Mouse (Mus musculus) liver, embryonic 13.5 days (tissue): Measurements from ENCODE around the gene Tulp4. TPM values are rescaled to one million over a fixed set of nuclear protein-coding genes. Genes with fewer than 3 reads are reported as not detected.
"Not testable (repeated sequence)": the region's sequence is repeated elsewhere in the genome, so short reads cannot be mapped to it uniquely, and the experiment has no call there.

Experiments used
- ATAC-seq: fragments of 200-750 bp; cut with Nextera tagmentation; 2 replicates; pipeline ENCODE4 v1.8.0; 2017; ENCODE audit warnings: low read depth, mild to moderate bottlenecking, moderate number of reproducible peaks, moderate library complexity
- DNase-seq: peaks from one replicate; pipeline ENCODE4 v3.0.0; 2022
- H3K27ac ChIP-seq: fragments of 300-500 bp; sonication (generic); 2 replicates; pipeline ENCODE4 v1.5.1; 2015; ENCODE audit warnings: moderate library complexity, mild to moderate bottlenecking, inconsistent platforms
- H3K27me3 ChIP-seq: fragments of 300-500 bp; sonication (generic); 2 replicates; pipeline ENCODE4 v1.6.1; 2015; ENCODE audit warnings: mild to moderate bottlenecking, inconsistent platforms
- H3K36me3 ChIP-seq: fragments of 300-500 bp; sonication (generic); 2 replicates; pipeline ENCODE4 v1.6.1; 2015; ENCODE audit warnings: mild to moderate bottlenecking, inconsistent platforms
- H3K4me1 ChIP-seq: fragments of 300-500 bp; sonication (generic); replicated peaks from 2 replicates; pipeline ENCODE4 v1.6.1; 2015; ENCODE audit warnings: inconsistent platforms
- H3K4me2 ChIP-seq: fragments of 300-500 bp; sonication (generic); 2 replicates; pipeline ENCODE4 v1.6.1; 2015; ENCODE audit warnings: inconsistent platforms, mild to moderate bottlenecking, moderate library complexity
- H3K4me3 ChIP-seq: fragments of 300-500 bp; sonication (generic); replicated peaks from 2 replicates; pipeline ENCODE4 v1.5.1; 2015; ENCODE audit warnings: mild to moderate bottlenecking, inconsistent platforms
- H3K9ac ChIP-seq: fragments of 300-500 bp; sonication (generic); 2 replicates; pipeline ENCODE4 v1.6.1; 2015; ENCODE audit warnings: mild to moderate bottlenecking, inconsistent platforms
- H3K9me3 ChIP-seq: fragments of 300-500 bp; sonication (generic); replicated peaks from 2 replicates; pipeline ENCODE4 v1.6.1; 2016; ENCODE audit warnings: inconsistent platforms
- WGBS: fragments of 180-500 bp; shearing (Covaris S2); methylation state at CpG from one replicate; pipeline ENCODE4 v1.1.7; 2015; ENCODE audit not compliant: insufficient replicate concordance; 5-methylcytosine and 5-hydroxymethylcytosine counted together
- microRNA-seq: library from miRNA; unstranded; fragments of <30 nt; microRNA quantifications from one replicate; pipeline ENCODE4, GENCODE M21; 2016
- polyA plus RNA-seq: library from polyadenylated mRNA; unstranded; fragments of >200 nt; fragmentation: Nextera tagmentation; extraction: Ambion mirVana; gene quantifications from 2 replicates; pipeline ENCODE4 v1.2.1, GENCODE M21; 2015

The Tulp4 gene
- polyA plus RNA-seq, 1 experiment from 2014 or later, result 40.1 TPM

GRCm38 (mm10) chr17:6280513-6280912 is 174.3 kb downstream of the Tulp4 start:
- H3K27me3 ChIP-seq, ATAC-seq: not testable (repeated sequence)
- WGBS, result 77% methylated on average over 16 of the region's 19 CpGs

GRCm38 (mm10) chr17:6283137-6283536 is 176.9 kb downstream of the Tulp4 start:
- not testable (repeated sequence) for H3K4me1 ChIP-seq, H3K36me3 ChIP-seq, H3K9ac ChIP-seq, H3K4me3 ChIP-seq, H3K27ac ChIP-seq, DNase-seq, ATAC-seq, H3K4me2 ChIP-seq, H3K27me3 ChIP-seq, H3K9me3 ChIP-seq
- WGBS, result 86% methylated on average over 8 of the region's 10 CpGs

More at GRCm38 (mm10) chr17:6280513-6280912, 174.3 kb downstream of the Tulp4 start:
- DNase-seq, H3K4me3 ChIP-seq, H3K36me3 ChIP-seq, H3K4me2 ChIP-seq, H3K27ac ChIP-seq, H3K9ac ChIP-seq, H3K4me1 ChIP-seq, H3K9me3 ChIP-seq: not testable (repeated sequence)

GRCm38 (mm10) chr17:6286169-6286568 is 179.9 kb downstream of the Tulp4 start:
- H3K9me3 ChIP-seq, ATAC-seq, H3K27ac ChIP-seq, H3K36me3 ChIP-seq, H3K27me3 ChIP-seq, H3K4me2 ChIP-seq, H3K9ac ChIP-seq, H3K4me3 ChIP-seq, DNase-seq, H3K4me1 ChIP-seq: not testable (repeated sequence)
- 78% methylated on average over 5 of the region's 5 CpGs for WGBS

DNA sequence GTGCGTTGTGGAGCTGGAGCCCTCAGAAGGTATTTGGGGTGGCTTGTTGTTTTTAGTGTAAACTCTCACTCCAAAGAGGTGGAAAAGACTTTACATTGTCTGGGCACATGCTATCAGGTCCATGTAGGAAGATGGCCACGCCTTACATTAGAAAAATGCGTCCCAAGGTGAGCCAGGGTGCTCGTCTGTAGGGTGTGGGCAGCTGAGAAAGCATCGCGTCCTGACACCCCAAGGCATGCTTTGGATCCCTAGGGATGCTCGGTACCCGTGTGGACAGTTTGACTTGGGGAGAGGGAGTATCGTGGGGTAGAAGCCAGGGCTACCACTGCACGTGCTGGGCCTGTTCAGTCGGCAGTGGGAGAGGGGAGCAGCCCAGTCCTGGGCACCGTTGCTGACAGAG is 182.8 kb downstream of the Tulp4 start:
- not testable (repeated sequence) for H3K27ac ChIP-seq, H3K4me1 ChIP-seq, H3K9ac ChIP-seq, H3K36me3 ChIP-seq, H3K4me2 ChIP-seq, DNase-seq, H3K27me3 ChIP-seq, H3K4me3 ChIP-seq, H3K9me3 ChIP-seq, ATAC-seq
- 78% methylated on average over 12 of the region's 12 CpGs for WGBS

DNA sequence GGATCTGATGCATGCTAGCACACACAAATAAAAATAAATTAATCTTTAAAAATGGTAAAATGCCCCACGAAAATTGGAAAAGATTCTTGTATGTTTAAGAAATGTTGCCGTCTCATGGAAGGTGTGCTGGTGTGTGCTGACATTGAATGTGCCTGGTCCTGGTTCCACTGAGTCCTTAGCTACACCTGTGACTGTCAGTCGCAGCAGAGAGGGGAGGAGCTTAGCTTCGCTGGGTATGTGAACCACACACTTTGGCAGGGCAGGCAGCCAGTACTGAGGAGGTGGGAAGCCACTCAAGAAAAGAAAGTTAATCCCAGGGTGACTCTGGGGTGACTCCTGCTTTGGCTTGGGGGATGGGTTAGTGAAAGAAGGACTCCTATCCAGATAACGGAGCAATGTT is 187.6 kb downstream of the Tulp4 start:
- not testable (repeated sequence) for ATAC-seq, H3K9me3 ChIP-seq

DNA sequence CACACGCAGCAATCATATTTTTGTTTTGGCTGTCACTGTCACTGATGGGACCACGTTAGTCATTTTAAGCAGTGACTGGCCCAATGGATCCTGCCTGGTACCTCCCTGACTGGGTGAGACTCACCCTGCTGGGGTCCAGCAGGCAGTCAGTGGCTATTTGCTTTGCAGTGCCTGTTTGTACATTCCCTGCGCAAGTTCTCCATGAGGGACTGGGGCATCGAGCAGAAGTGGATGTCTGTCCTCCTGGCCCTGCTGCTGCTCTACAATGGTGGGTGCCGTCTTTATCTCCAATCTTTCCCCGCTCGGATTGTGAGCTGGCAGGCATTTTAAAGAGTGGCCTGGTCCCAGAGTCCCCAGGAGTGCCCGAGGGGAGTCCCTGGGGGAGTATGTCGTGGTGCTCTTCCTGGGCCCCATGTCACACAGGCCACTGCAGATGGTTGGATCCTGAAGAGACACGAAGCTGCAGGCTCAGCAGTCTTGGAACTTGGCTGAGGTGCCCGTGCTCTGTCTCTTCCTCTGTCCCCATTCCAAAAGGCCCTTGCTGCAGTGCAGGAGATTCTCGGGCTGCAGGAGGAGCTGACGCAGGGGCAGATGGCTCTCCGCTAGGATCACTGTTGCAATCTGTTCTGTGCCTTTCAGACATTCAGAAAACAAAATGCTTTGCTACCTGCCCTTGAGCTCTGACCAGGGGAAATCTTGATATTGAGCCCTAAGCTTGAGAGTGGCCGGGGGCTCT is 191.0 kb downstream of the Tulp4 start:
- ATAC-seq, H3K4me1 ChIP-seq, H3K9me3 ChIP-seq, H3K27me3 ChIP-seq, H3K4me2 ChIP-seq, H3K27ac ChIP-seq, H3K36me3 ChIP-seq, DNase-seq, H3K9ac ChIP-seq, H3K4me3 ChIP-seq: not testable (repeated sequence)
- WGBS, result 78% methylated on average over 9 of the region's 15 CpGs

More for the DNA sequence above, 187.6 kb downstream of the Tulp4 start:
- not testable (repeated sequence) for H3K4me1 ChIP-seq, H3K36me3 ChIP-seq, H3K4me3 ChIP-seq, DNase-seq, H3K4me2 ChIP-seq, H3K27ac ChIP-seq, H3K9ac ChIP-seq, H3K27me3 ChIP-seq
- WGBS, result no CpG with 5 or more reads among the region's 5 CpGs

- not testable (repeated sequence) for H3K36me3 ChIP-seq, H3K9ac ChIP-seq, H3K4me2 ChIP-seq, H3K27ac ChIP-seq, H3K27me3 ChIP-seq, DNase-seq, H3K4me3 ChIP-seq, H3K9me3 ChIP-seq, H3K4me1 ChIP-seq
- WGBS, result 68% methylated on average over 5 of the region's 12 CpGs
- peak; percentile 68 for ATAC-seq
Observed at GRCm38 (mm10) chr17:6300190-6300863, 194.1 kb downstream of the Tulp4 start.

Small RNA genes within 50 kb of the gene (microRNA-seq; reads per million reads assigned to microRNA genes)
- not detected for gene Gm22774

Other genes starting within 250 kb of the Tulp4 start
- 1.0 and 1.3 TPM in 2 replicates for gene Synj2, start 165.2 kb upstream of the Tulp4 start, polyA plus RNA-seq
- 1.4 and 1.6 TPM in 2 replicates for gene Serac1, start 26.7 kb upstream of the Tulp4 start, polyA plus RNA-seq
- gene Gtf2h5, start 26.7 kb upstream of the Tulp4 start, polyA plus RNA-seq, result 106 and 111 TPM in 2 replicates
- 3.3 and 3.6 TPM in 2 replicates for gene Tmem181a, start 150.4 kb downstream of the Tulp4 start, polyA plus RNA-seq
- 5.6 and 7.0 TPM in 2 replicates for gene Dynlt1a, start 211.1 kb downstream of the Tulp4 start, polyA plus RNA-seq